Mouse (Mus musculus) liver, adult 2 months (tissue): Measurements from ENCODE around the gene Larp1b.

Experiments used
- CTCF ChIP-seq: fragments of 200-500 bp; IDR thresholded peaks from 2 replicates; pipeline ENCODE4 v1.5.1; 2011; ENCODE audit warnings: low read depth, low read length, control low read depth
- POLR2A ChIP-seq: fragments of 200-500 bp; IDR thresholded peaks from 2 replicates; pipeline ENCODE4 v1.6.1; 2011; ENCODE audit warnings: low read length, control low read depth; ENCODE audit not compliant: insufficient read depth; ENCODE audit errors: extremely low read depth

DNA sequence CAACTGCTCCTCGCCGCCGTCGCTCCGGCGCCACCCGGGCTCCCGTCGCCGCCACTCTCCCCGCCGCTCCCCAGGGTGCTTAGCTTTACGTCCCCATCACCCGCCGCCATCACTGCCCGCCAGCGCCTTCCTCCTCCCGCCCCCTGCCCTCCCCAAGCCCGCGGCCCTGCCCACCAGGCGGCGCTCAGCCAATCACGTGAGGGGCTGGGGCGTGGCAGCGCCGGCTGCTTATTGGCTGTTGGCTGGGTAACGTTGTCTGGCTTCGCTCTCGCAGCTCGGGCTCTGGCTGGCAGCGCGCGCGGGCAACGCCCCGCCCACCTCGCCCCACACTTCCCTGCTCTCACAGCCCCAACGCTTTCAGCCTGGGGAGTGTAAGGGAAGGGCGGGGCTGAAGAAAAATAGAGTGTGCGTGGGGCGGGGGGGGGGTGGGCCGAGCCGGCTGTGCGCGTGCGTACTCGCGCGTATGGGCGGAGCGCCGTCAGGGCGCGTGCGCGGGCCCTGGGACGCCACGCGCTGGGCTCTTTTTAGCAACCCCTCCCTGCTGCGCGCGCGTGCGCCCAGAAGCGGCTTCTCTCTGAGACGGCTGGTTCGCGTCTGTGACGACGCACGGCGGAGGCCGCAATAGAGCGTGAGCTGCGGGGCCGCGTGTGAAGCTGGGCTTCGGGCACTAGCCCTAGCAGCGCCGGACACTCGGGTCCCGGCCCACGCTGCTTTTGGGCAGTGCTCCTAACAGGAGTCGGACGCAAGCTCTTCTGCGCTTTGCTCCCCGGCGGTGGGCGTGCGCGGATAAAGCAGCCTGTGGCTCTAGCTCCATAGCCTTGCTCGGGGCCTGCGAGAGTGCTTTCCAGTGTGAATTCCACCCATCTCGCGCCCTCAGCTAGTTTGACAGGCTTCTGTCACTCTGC lies 133.5 kb downstream of the Larp1b start, which contains the start of gene Pgrmc2:
- TF ChIP-seq POLR2A (peak; percentile 94), CTCF (no peak)
